Mouse (Mus musculus) gastrocnemius, adult 2 months (tissue): ENCODE data around the gene Rap1a. TPM values are rescaled to one million over a fixed set of nuclear protein-coding genes. Genes with fewer than 3 reads are reported as not detected.

Experiments
- DNase-seq: peaks from one replicate; pipeline ENCODE4 v3.0.0; 2022
- H3K27ac ChIP-seq: fragments of 200-600 bp; 2 replicates; pipeline ENCODE4 v1.8.1; 2022; ENCODE audit warnings: mild to moderate bottlenecking
- H3K4me3 ChIP-seq: fragments of 200-600 bp; 2 replicates; pipeline ENCODE4 v1.8.1; 2022; ENCODE audit warnings: mild to moderate bottlenecking, moderate library complexity
- CTCF ChIP-seq: fragments of 200-600 bp; IDR thresholded peaks from 2 replicates; pipeline ENCODE4 v1.8.1; 2022; ENCODE audit warnings: antibody characterized with exemption, mild to moderate bottlenecking, moderate library complexity
- intact Hi-C: fragments of 180-260 bp; cut with DNase I; formaldehyde crosslinking; loops from one replicate; pipeline ENCODE4 v1.15.1; 2025
- total RNA-seq, 2 experiments: library from RNA; stranded (reverse); gene quantifications; 2 replicates each; pipeline ENCODE4 v1.2.3; 2021

Rap1a gene
- total RNA-seq, 2 experiments from 2014 or later: 86.7 to 101 TPM

DNA sequence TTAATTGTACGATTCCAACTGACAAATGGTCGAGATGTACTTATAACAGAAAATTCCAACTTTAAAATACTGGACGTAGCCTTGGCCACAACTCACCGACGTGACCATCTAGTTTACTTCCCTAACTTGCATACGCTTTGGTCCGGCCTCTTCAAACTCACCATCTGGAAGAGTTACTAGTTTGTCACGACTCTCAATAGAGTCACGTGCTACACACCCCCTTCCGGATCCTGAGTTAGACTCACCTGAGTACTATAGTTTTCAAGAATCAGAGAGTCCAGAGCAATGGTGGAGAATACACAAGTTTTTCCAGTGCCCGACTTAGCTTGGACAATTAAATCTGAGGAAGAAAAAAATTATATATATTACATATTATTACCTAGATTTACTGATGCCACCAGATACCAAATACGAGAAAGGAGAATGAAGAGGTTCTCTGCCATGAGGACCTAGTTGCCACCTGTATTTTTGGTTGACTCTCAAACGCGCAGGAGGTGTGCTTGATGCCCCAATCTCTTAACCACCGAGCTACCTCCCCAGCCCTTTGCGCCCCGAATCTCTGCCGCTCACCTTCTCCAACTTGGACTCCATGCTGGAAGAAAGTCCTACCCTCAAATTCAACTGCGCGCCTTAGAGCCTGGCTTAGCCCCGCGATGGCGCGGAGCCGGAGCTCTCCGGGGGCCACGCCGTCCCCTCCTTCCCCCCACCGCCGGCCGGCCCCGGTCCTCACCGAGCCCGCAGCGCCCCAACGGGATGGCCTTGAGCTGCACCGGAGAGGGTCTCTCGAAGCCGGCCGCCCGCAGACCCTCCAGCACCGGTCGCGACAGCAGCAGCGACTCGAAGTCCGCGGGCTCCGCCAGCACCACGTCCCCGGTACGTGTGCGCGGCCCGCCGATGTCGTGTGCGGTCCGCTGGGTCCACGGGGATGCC is 114.5 kb downstream of the Rap1a start:
- no peak for DNase-seq
- H3K4me3 ChIP-seq: peak overlapping the region; percentile 99
- no peak for TF ChIP-seq CTCF
- peak overlapping the region; percentile 98 for H3K27ac ChIP-seq
- intact Hi-C loops: loop anchor here (1.0 to 5.0 kb wide), 3 partner anchors 40 to 271 kb away; partner anchors contain the start of gene Wdr77

DNA sequence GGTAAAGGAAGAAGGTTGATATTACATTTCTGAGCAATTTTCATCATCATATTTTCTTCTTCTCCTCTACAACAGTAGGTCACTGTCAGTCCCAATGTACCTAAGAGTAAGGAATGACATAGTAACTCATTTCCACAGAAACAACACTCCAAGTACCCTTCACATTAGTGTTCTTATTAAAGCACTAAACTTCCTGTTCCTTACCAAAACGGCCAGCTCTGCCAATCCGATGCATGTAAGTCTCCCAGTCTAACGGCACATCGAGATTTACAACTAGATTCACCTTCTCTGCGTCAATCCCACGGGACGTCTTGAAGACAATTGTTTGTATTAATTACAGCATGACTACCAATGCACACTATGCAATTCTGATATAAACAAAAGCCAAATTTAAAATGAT is 120.8 kb downstream of the Rap1a start:
- no peak for TF ChIP-seq CTCF
- no peak for DNase-seq
- intact Hi-C loops: no loop called here
- no peak overlapping the region for H3K27ac ChIP-seq
- no peak overlapping the region for H3K4me3 ChIP-seq

Other genes starting within 250 kb of the Rap1a start
- gene Ddx20, start 113.8 kb downstream of the Rap1a start, total RNA-seq: 10 to 100 TPM; 10.7 to 10.9 TPM
- 1 to 10 TPM; 2.9 to 4.5 TPM for gene Inka2, start 96.7 kb downstream of the Rap1a start, total RNA-seq
- not detected for gene Adora3, start 69.5 kb upstream of the Rap1a start, total RNA-seq
- gene Tmigd3, start 69.6 kb upstream of the Rap1a start, total RNA-seq: not detected
- gene I830077J02Rik, start 131.3 kb upstream of the Rap1a start, total RNA-seq: under 1 TPM; 0.84 to 0.92 TPM
- 10 to 100 TPM; 29.4 to 30.5 TPM for gene Wdr77, start 158.0 kb upstream of the Rap1a start, total RNA-seq
- 100 to 1,000 TPM; 520 to 826 TPM for gene Atp5f1, start 158.8 kb upstream of the Rap1a start, total RNA-seq
- 1 to 10 TPM in 1 of 2 experiments, under 1 TPM in 1; 0.82 to 1.1 TPM for gene Ovgp1, start 172.4 kb upstream of the Rap1a start, total RNA-seq
- not detected for gene Pifo, start 213.3 kb upstream of the Rap1a start, total RNA-seq
- gene Chil5, start 231.5 kb upstream of the Rap1a start, total RNA-seq: not detected